Mouse (Mus musculus): ENCODE data around the gene 4930452B06Rik. TPM values are rescaled to one million over a fixed set of nuclear protein-coding genes. Genes with fewer than 3 reads are reported as not detected.

4930452B06Rik gene
- polyA plus RNA-seq, 1 experiment: 3.8 TPM

GRCm38 (mm10) chr14:8447352-8447751, 218.7 kb downstream of the 4930452B06Rik start:
- Histone ChIP-seq H3K27ac (ENCODE audit: insufficient read depth, low read length) (no peak overlapping the region), H3K4me1 (ENCODE audit: control insufficient read depth, insufficient read depth, low read length) (no peaks in the 10 kb centered on the region), H3K4me3 (ENCODE audit: insufficient read depth, low read length) (no peak overlapping the region)
- TF ChIP-seq POLR2A (IDR thresholded peaks at IDR 0.05; ENCODE audit: extremely low read depth, insufficient read depth, low read length) (no peak), CTCF (IDR thresholded peaks at IDR 0.05; ENCODE audit: extremely low read depth, insufficient read depth, low read length) (no peak)

- TF ChIP-seq CTCF (IDR thresholded peaks at IDR 0.05; ENCODE audit: extremely low read depth, insufficient read depth, low read length) (no peak), POLR2A (IDR thresholded peaks at IDR 0.05; ENCODE audit: extremely low read depth, insufficient read depth, low read length) (no peak)
- H3K4me3 ChIP-seq (ENCODE audit: insufficient read depth, low read length): no peak overlapping the region
- no peaks in the 10 kb centered on the region; the same call in 1 of the 2 replicates for H3K4me1 ChIP-seq (ENCODE audit: control insufficient read depth, insufficient read depth, low read length)
- H3K27ac ChIP-seq (ENCODE audit: insufficient read depth, low read length): no peak overlapping the region
These were observed 221.7 kb downstream of the 4930452B06Rik start for GRCm38 (mm10) chr14:8444363-8444762.

- Histone ChIP-seq H3K4me3 (ENCODE audit: insufficient read depth, low read length) (no peak overlapping the region), H3K4me1 (ENCODE audit: control insufficient read depth, insufficient read depth, low read length) (no peaks in the 10 kb centered on the region; the same call in 1 of the 2 replicates), H3K27ac (ENCODE audit: insufficient read depth, low read length) (no peak overlapping the region)
- no peak for TF ChIP-seq POLR2A (IDR thresholded peaks at IDR 0.05; ENCODE audit: extremely low read depth, insufficient read depth, low read length)
- no peak for TF ChIP-seq CTCF (IDR thresholded peaks at IDR 0.05; ENCODE audit: extremely low read depth, insufficient read depth, low read length)
These were observed 223.3 kb downstream of the 4930452B06Rik start for GRCm38 (mm10) chr14:8442691-8443090.

GRCm38 (mm10) chr14:8441623-8442022, 224.4 kb downstream of the 4930452B06Rik start:
- no peak for TF ChIP-seq POLR2A (IDR thresholded peaks at IDR 0.05; ENCODE audit: extremely low read depth, insufficient read depth, low read length)
- no peak for TF ChIP-seq CTCF (IDR thresholded peaks at IDR 0.05; ENCODE audit: extremely low read depth, insufficient read depth, low read length)
- no peak overlapping the region for H3K27ac ChIP-seq (ENCODE audit: insufficient read depth, low read length)
- H3K4me1 ChIP-seq (ENCODE audit: control insufficient read depth, insufficient read depth, low read length): no peaks in the 10 kb centered on the region; the same call in 1 of the 2 replicates
- no peak overlapping the region for H3K4me3 ChIP-seq (ENCODE audit: insufficient read depth, low read length)

- Histone ChIP-seq H3K4me3 (ENCODE audit: insufficient read depth, low read length) (no peak overlapping the region), H3K27ac (ENCODE audit: insufficient read depth, low read length) (no peak overlapping the region), H3K4me1 (ENCODE audit: control insufficient read depth, insufficient read depth, low read length) (no peaks in the 10 kb centered on the region)
- TF ChIP-seq CTCF (IDR thresholded peaks at IDR 0.05; ENCODE audit: extremely low read depth, insufficient read depth, low read length): no peak
- no peak for TF ChIP-seq POLR2A (IDR thresholded peaks at IDR 0.05; ENCODE audit: extremely low read depth, insufficient read depth, low read length)
These were observed 235.3 kb downstream of the 4930452B06Rik start for GRCm38 (mm10) chr14:8430611-8431230.

GRCm38 (mm10) chr14:8429767-8430166, 236.3 kb downstream of the 4930452B06Rik start:
- Histone ChIP-seq H3K27ac (ENCODE audit: insufficient read depth, low read length) (no peak overlapping the region), H3K4me1 (ENCODE audit: control insufficient read depth, insufficient read depth, low read length) (no peaks in the 10 kb centered on the region), H3K4me3 (ENCODE audit: insufficient read depth, low read length) (no peak overlapping the region)
- no peak for TF ChIP-seq POLR2A (IDR thresholded peaks at IDR 0.05; ENCODE audit: extremely low read depth, insufficient read depth, low read length)
- no peak for TF ChIP-seq CTCF (IDR thresholded peaks at IDR 0.05; ENCODE audit: extremely low read depth, insufficient read depth, low read length)

- Histone ChIP-seq H3K4me3 (ENCODE audit: insufficient read depth, low read length) (no peak overlapping the region), H3K27ac (ENCODE audit: insufficient read depth, low read length) (no peak overlapping the region), H3K4me1 (ENCODE audit: control insufficient read depth, insufficient read depth, low read length) (no peaks in the 10 kb centered on the region)
- TF ChIP-seq POLR2A (IDR thresholded peaks at IDR 0.05; ENCODE audit: extremely low read depth, insufficient read depth, low read length): no peak
- no peak for TF ChIP-seq CTCF (IDR thresholded peaks at IDR 0.05; ENCODE audit: extremely low read depth, insufficient read depth, low read length)
These were observed 243.2 kb downstream of the 4930452B06Rik start for GRCm38 (mm10) chr14:8422833-8423232.

- H3K4me1 ChIP-seq (ENCODE audit: control insufficient read depth, insufficient read depth, low read length): no peaks in the 10 kb centered on the region
- TF ChIP-seq POLR2A (IDR thresholded peaks at IDR 0.05; ENCODE audit: extremely low read depth, insufficient read depth, low read length): no peak
- TF ChIP-seq CTCF (IDR thresholded peaks at IDR 0.05; ENCODE audit: extremely low read depth, insufficient read depth, low read length): no peak
- no peak overlapping the region for H3K4me3 ChIP-seq (ENCODE audit: insufficient read depth, low read length)
- H3K27ac ChIP-seq (ENCODE audit: insufficient read depth, low read length): no peak overlapping the region
These were observed 244.7 kb downstream of the 4930452B06Rik start for GRCm38 (mm10) chr14:8421199-8421787.

GRCm38 (mm10) chr14:8418610-8419009, 247.4 kb downstream of the 4930452B06Rik start:
- no peak overlapping the region for H3K27ac ChIP-seq (ENCODE audit: insufficient read depth, low read length)
- H3K4me3 ChIP-seq (ENCODE audit: insufficient read depth, low read length): no peak overlapping the region
- TF ChIP-seq POLR2A (IDR thresholded peaks at IDR 0.05; ENCODE audit: extremely low read depth, insufficient read depth, low read length): no peak
- TF ChIP-seq CTCF (IDR thresholded peaks at IDR 0.05; ENCODE audit: extremely low read depth, insufficient read depth, low read length): no peak

GRCm38 (mm10) chr14:8405946-8406345, 260.1 kb downstream of the 4930452B06Rik start:
- Histone ChIP-seq H3K4me3 (ENCODE audit: insufficient read depth, low read length) (no peak overlapping the region), H3K27ac (ENCODE audit: insufficient read depth, low read length) (no peak overlapping the region), H3K4me1 (ENCODE audit: control insufficient read depth, insufficient read depth, low read length) (no peaks in the 10 kb centered on the region)
- no peak for TF ChIP-seq POLR2A (IDR thresholded peaks at IDR 0.05; ENCODE audit: extremely low read depth, insufficient read depth, low read length)
- no peak for TF ChIP-seq CTCF (IDR thresholded peaks at IDR 0.05; ENCODE audit: extremely low read depth, insufficient read depth, low read length)

More at GRCm38 (mm10) chr14:8418610-8419009, 247.4 kb downstream of the 4930452B06Rik start:
- H3K4me1 ChIP-seq (ENCODE audit: control insufficient read depth, insufficient read depth, low read length): no peaks in the 10 kb centered on the region

All from cortical plate, adult 2 months (tissue).